Mouse (Mus musculus): ENCODE results near the gene Eef2.

DNA sequence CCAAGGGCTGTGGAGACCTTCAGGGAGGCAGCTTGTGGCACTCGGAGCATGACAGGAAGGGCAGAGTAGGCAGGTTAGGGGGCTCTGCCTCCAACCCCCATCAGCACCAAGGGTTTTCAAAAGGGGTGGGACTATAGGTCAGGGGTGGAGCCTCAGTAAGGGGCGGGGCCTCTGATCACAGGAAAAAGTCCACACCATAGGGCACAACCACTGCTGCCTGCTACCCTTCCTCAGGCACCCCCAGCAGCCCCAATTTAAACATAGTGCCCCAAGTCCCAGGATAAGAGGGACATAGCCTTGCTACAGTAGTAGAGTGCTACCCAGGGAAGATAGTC is 14.1 kb upstream of the Eef2 start:
- TF ChIP-seq CTCF (IDR thresholded peaks at IDR 0.05; ENCODE audit: borderline replicate concordance, extremely low read depth, insufficient read depth, insufficient read length): no peak
- TF ChIP-seq POLR2A (IDR thresholded peaks at IDR 0.05; ENCODE audit: borderline replicate concordance, extremely low read depth, insufficient read depth, insufficient read length, poor library complexity, severe bottlenecking): no peak

All from brain, embryonic 14.5 days (tissue).